Mouse (Mus musculus) lung, postnatal 0 days (tissue): Measurements from ENCODE around the gene Cops7b. TPM values are rescaled to one million over a fixed set of nuclear protein-coding genes. Genes with fewer than 3 reads are reported as not detected.
"Not testable (repeated sequence)": the region's sequence is repeated elsewhere in the genome, so short reads cannot be mapped to it uniquely, and the experiment has no call there.

Experiments
- ATAC-seq: fragments of 200-750 bp; cut with Nextera tagmentation; 2 replicates; pipeline ENCODE4 v1.8.0; 2017; ENCODE audit warnings: moderate library complexity
- DNase-seq: peaks from one replicate; pipeline ENCODE4 v3.0.0-alpha.2; 2016; ENCODE audit warnings: low spot score
- H3K27ac ChIP-seq: fragments of 300-500 bp; sonication (generic); 2 replicates; pipeline ENCODE4 v1.5.1; 2014; ENCODE audit warnings: antibody characterized with exemption, mild to moderate bottlenecking, low read length, mixed read lengths
- H3K27me3 ChIP-seq: fragments of 300-500 bp; sonication (generic); replicated peaks from 2 replicates; pipeline ENCODE4 v1.6.1; 2014; ENCODE audit warnings: low read length, mixed read lengths; ENCODE audit not compliant: insufficient read depth
- H3K36me3 ChIP-seq: fragments of 300-500 bp; sonication (generic); 2 replicates; pipeline ENCODE4 v1.6.1; 2014; ENCODE audit warnings: low read length, mixed read lengths; ENCODE audit not compliant: insufficient read depth
- H3K4me1 ChIP-seq: fragments of 300-500 bp; sonication (generic); 2 replicates; pipeline ENCODE4 v1.6.1; 2014; ENCODE audit warnings: antibody characterized with exemption, low read depth, low read length, mixed read lengths; ENCODE audit not compliant: insufficient read depth
- H3K4me2 ChIP-seq: fragments of 300-500 bp; sonication (generic); replicated peaks from 2 replicates; pipeline ENCODE4 v1.6.1; 2014; ENCODE audit warnings: low read depth, mild to moderate bottlenecking, low read length, moderate library complexity, mixed read lengths
- H3K4me3 ChIP-seq: fragments of 300-500 bp; sonication (generic); 2 replicates; pipeline ENCODE4 v1.5.1; 2014; ENCODE audit warnings: low read depth, low read length
- H3K9ac ChIP-seq: fragments of 300-500 bp; sonication (generic); replicated peaks from 2 replicates; pipeline ENCODE4 v1.6.1; 2014; ENCODE audit warnings: low read depth, mild to moderate bottlenecking
- H3K9me3 ChIP-seq: fragments of 300-500 bp; sonication (generic); 2 replicates; pipeline ENCODE4 v1.6.1; 2016; ENCODE audit warnings: low read length, mixed read lengths
- CTCF ChIP-seq: IDR thresholded peaks from 2 replicates; pipeline ENCODE4 v1.5.1; 2016; ENCODE audit warnings: antibody characterized with exemption, mild to moderate bottlenecking
- EP300 ChIP-seq: IDR thresholded peaks from 2 replicates; pipeline ENCODE4 v1.6.1; 2016; ENCODE audit warnings: antibody characterized with exemption, mild to moderate bottlenecking, control low read depth
- WGBS: fragments of 180-500 bp; shearing (Covaris S2); extraction: QIAGEN DNeasy Blood & Tissue Kit; methylation state at CpG from one replicate; pipeline ENCODE4 v1.1.7; 2014; 5-methylcytosine and 5-hydroxymethylcytosine counted together
- polyA plus RNA-seq: library from polyadenylated mRNA; unstranded; fragments of >200 nt; fragmentation: Nextera tagmentation; extraction: Ambion mirVana; gene quantifications from 2 replicates; pipeline ENCODE4 v1.2.1, GENCODE M21; 2015

Cops7b gene
- polyA plus RNA-seq, result 18.0 and 19.3 TPM in 2 replicates

GRCm38 (mm10) chr1:86582451-86583096 lies at the start of gene Cops7b, which contains the start of gene Pde6d:
Gene Cops7b, plus strand, starts transcription at chr1:86582904.
Gene Pde6d, minus strand, starts transcription at chr1:86582629.
- TF ChIP-seq CTCF, result no peak
- TF ChIP-seq EP300, result no peak
- WGBS, result under 1% methylated on average over 26 of the region's 26 CpGs
- Histone ChIP-seq H3K4me1 (peaks cover 7% of the 10 kb centered on the region; the same call in 1 of the 2 replicates), H3K4me3 (peak within 1 kb of the TSS; percentile 78), H3K36me3 (no peaks in the 10 kb centered on the region), H3K4me2 (peak within 1 kb of the TSS; percentile 81), H3K27me3 (no peaks in the 10 kb centered on the region), H3K9ac (peak within 1 kb of the TSS; percentile 65), H3K9me3 (no peaks in the 10 kb centered on the region), H3K27ac (peak within 1 kb of the TSS; percentile 40; the same call in 1 of the 2 replicates)
- ATAC-seq (peak; percentile 98), DNase-seq (peak; percentile 97)

GRCm38 (mm10) chr1:86533411-86534130 lies 49.1 kb upstream of the Cops7b start:
- DNase-seq (peak; percentile 83), ATAC-seq (peak; percentile 63)
- Histone ChIP-seq H3K36me3 (peaks cover 5% of the 10 kb centered on the region; the same call in 1 of the 2 replicates), H3K9ac (no peak overlapping the region), H3K27me3 (no peaks in the 10 kb centered on the region), H3K4me3 (no peak overlapping the region), H3K27ac (no peak overlapping the region), H3K4me2 (no peak overlapping the region), H3K4me1 (no peaks in the 10 kb centered on the region), H3K9me3 (no peaks in the 10 kb centered on the region)
- 68% methylated on average over 6 of the region's 6 CpGs for WGBS
- TF ChIP-seq EP300, result no peak
- TF ChIP-seq CTCF, result peak; percentile 55

- WGBS, result 68% methylated on average over 3 of the region's 3 CpGs
- ATAC-seq, result no peak
- H3K27me3 ChIP-seq, result no peaks in the 10 kb centered on the region
- H3K9ac ChIP-seq, result no peak overlapping the region
- TF ChIP-seq EP300 (no peak), CTCF (peak; percentile 49)
- no peaks in the 10 kb centered on the region for H3K4me1 ChIP-seq
- no peaks in the 10 kb centered on the region for H3K9me3 ChIP-seq
- H3K27ac ChIP-seq, result no peak overlapping the region
- DNase-seq, result peak; percentile 19
- H3K36me3 ChIP-seq, result peaks cover 9% of the 10 kb centered on the region; the same call in 1 of the 2 replicates
- no peak overlapping the region for H3K4me3 ChIP-seq
- no peak overlapping the region for H3K4me2 ChIP-seq
These were observed 44.3 kb upstream of the Cops7b start for GRCm38 (mm10) chr1:86538383-86538782.

DNA sequence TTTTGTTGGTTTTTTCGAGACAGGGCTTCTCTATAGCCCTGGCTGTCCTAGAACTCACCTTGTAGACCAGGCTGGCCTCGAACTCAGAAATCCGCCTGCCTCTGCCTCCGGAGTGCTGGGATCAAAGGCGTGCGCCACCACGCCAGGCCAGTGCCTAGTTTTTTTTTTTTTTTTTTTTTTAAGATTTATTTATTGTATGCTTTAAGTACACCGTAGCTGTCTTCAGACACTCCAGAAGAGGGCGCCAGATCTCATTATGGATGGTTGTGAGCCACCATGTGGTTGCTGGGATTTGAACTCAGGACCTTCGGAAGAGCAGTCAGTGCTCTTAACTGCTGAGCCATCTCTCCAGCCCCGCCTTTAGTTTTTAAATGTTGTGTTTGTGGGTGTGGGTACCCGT lies 43.1 kb upstream of the Cops7b start:
- not testable (repeated sequence) for DNase-seq, H3K4me3 ChIP-seq, ATAC-seq, H3K4me2 ChIP-seq, H3K9me3 ChIP-seq, H3K27ac ChIP-seq, H3K9ac ChIP-seq, H3K27me3 ChIP-seq, H3K4me1 ChIP-seq
- peaks cover 16% of the 10 kb centered on the region; the same call in 1 of the 2 replicates for H3K36me3 ChIP-seq
- whole genome bisulfite sequencing, result 85% methylated on average over 12 of the region's 12 CpGs

GRCm38 (mm10) chr1:86542584-86542983 lies 40.1 kb upstream of the Cops7b start:
- peaks cover 24% of the 10 kb centered on the region for H3K36me3 ChIP-seq
- WGBS, result 81% methylated on average over 2 of the region's 2 CpGs
- no peak overlapping the region for H3K4me2 ChIP-seq
- no peak for DNase-seq
- H3K9me3 ChIP-seq, result no peaks in the 10 kb centered on the region
- no peaks in the 10 kb centered on the region for H3K4me1 ChIP-seq
- no peak overlapping the region for H3K4me3 ChIP-seq
- ATAC-seq, result no peak
- no peaks in the 10 kb centered on the region for H3K27me3 ChIP-seq
- H3K9ac ChIP-seq, result no peak overlapping the region
- no peak for TF ChIP-seq CTCF
- no peak for TF ChIP-seq EP300
- no peak overlapping the region for H3K27ac ChIP-seq

GRCm38 (mm10) chr1:86546797-86547196 lies 35.9 kb upstream of the Cops7b start:
- H3K27ac ChIP-seq, result no peak overlapping the region
- H3K27me3 ChIP-seq, result no peaks in the 10 kb centered on the region
- no peak overlapping the region for H3K4me3 ChIP-seq
- TF ChIP-seq EP300, result no peak
- TF ChIP-seq CTCF, result no peak
- no peaks in the 10 kb centered on the region for H3K9me3 ChIP-seq
- no peak for ATAC-seq
- DNase-seq, result no peak
- H3K4me1 ChIP-seq, result no peaks in the 10 kb centered on the region
- H3K9ac ChIP-seq, result no peak overlapping the region
- no peak overlapping the region for H3K4me2 ChIP-seq
- WGBS, result 73% methylated on average over 3 of the region's 3 CpGs
- peaks cover 24% of the 10 kb centered on the region for H3K36me3 ChIP-seq
